Mouse (Mus musculus): Measurements from ENCODE around the gene Sfrp5.

Gene Sfrp5

DNA sequence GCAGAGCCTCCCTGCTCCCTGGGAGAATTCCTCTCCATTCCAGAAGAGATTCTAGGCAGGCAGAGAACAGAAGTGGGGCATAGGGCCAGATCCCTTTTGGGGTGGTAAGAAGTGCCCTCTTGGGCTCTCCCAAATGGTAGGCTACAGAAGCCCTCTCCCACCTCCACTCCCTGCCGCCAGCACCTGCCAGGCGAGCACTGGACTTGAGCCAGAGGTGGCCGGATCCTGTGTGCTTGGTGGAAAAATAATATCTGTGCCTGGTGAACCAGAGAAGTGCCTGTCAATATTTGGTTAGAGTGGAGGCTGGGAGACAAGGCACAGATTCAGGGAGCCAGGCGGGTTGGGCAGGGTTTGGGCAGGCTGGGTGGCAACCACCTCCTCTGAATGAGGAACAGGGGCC is 5.7 kb downstream of the Sfrp5 start:
- peak; percentile 19 for DNase-seq

DNA sequence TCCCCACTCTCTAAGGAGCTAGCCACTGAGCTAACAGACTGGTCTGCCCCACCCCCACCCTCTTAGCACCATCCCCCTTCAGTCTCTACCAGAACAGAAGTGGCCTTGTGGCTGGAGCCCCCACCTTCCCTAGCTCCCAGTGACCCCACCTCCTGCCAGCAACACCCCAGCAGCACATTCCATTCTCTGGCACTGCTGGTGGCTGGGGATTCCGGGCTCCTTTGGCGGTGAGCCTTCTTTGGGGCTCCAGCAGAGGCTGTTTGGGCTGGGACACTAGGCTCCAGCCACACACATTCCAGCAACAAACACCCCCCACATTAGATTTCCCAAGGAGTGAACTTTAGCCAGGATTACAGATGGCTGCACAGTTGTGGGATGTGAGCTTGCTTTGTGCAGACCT is 8.7 kb downstream of the Sfrp5 start:
- no peak for DNase-seq

DNA sequence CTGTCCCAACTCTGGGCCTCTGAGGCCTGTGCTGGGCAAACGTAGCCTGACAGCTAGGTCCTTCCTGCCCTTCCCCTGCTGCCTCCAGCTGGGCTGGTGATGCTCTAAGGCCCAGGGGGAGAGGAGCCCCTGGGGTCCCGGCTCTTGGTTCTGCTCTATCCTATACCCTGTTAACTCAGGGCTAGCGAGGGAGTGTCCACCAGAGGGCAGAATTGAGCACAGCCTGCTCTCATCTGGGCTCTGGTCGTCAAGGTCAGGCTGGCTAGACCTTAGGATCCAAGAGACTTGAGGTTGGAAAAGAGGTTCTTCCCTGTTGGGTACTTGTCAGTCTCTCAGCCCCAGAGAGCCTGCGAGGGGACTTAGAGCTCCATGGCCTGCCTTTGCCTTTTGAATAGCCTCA is 11.6 kb downstream of the Sfrp5 start:
- DNase-seq, result no peak

DNA sequence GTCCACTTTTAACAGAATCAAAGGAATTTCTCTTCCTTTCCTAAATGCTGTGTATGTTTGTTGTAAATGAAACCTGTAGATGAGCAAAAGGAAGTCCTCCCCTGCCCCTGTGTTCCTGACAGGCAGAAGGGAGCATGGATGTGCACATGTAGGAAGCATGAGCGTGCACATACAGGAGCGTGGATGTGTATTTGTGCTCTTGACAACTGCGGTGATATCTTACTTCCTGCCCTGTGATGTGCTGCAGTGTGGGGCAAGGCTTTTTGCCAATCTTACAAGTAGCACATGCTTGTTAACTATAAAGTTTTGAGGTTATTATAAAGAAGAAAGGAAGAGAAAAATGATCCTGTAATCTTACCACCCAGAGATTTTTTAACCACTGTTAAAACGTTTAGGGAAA is 12.3 kb downstream of the Sfrp5 start:
- no peak for DNase-seq

DNA sequence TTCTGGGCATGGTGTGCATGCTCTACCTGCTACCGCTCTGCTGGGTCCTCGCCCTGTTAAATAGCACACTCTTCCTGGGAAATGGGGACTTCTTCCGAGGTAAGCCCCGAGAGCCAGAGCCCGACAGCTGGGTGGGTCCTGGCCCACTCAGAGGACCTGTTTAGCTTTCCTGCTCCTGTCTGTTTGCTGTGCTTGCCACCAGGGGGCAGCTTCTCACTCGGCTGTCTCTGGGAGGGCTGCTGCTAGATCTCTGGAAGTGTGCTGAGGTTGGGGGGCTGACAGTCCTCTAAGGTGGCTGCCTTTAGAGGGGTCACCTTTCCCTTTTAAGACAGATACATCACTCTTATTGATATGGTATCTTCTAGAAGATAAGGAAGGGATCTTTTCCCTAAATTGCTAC is 19.4 kb downstream of the Sfrp5 start:
- no peak for DNase-seq

DNA sequence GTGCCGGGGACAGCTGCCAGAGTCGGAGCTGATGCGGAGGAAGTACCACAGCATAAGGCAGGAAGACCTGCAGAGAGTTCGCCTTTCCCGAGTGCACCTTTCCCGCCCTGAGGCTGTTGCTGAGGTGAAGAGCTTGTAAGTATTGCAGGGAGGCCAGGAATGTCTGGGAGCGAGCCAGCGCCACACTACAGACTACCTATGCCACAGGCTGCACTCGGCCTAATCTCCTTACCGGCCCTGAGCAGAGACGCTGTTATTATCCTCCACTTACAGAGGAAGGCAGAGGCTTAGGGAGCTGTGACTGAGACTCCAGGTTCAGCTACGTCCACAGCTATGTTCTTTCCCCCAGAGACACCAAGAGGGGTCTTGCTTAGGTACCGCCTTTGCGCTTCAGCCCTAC is 22.7 kb downstream of the Sfrp5 start:
- DNase-seq, result no peak

DNA sequence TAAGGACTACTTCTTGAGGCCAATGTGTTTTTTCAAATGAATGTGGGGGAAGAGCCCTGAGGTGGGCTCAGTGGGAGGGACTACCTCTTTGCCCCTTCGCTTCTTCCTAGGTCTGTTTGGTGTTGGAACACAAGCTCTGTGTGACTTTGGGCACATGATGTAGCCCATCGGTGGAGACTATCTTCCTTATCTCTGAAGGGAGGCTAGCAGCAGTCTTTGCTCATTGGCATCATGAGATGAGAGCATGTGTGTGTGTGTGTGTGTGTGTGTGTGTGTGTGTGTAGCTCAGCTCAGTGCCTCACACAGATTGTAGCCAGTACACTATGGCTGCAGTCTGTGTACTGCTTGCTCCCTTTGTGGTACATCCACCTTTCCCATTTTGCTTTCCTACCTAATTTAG is 24.6 kb downstream of the Sfrp5 start:
- no peak for DNase-seq

DNA sequence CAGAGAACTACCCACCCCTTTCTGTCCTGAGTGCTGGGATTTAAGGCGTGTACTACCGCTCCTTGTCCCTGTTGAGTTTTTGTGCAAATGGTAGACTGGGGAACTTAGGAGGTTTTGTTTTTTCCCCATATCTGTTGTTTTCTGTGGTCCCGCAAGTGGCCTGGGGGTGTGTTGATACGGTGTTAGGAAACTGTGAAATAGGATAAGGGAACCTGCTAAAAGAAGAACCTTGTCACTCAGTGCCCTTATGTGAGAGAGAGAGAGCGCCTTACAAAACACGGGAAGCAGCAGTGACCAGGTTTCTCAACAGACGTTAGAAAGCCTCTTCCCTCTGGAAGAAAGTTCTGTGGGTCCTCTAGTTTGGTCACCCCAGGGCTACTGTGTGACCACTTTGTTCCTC is 25.2 kb downstream of the Sfrp5 start:
- DNase-seq, result no peak

DNA sequence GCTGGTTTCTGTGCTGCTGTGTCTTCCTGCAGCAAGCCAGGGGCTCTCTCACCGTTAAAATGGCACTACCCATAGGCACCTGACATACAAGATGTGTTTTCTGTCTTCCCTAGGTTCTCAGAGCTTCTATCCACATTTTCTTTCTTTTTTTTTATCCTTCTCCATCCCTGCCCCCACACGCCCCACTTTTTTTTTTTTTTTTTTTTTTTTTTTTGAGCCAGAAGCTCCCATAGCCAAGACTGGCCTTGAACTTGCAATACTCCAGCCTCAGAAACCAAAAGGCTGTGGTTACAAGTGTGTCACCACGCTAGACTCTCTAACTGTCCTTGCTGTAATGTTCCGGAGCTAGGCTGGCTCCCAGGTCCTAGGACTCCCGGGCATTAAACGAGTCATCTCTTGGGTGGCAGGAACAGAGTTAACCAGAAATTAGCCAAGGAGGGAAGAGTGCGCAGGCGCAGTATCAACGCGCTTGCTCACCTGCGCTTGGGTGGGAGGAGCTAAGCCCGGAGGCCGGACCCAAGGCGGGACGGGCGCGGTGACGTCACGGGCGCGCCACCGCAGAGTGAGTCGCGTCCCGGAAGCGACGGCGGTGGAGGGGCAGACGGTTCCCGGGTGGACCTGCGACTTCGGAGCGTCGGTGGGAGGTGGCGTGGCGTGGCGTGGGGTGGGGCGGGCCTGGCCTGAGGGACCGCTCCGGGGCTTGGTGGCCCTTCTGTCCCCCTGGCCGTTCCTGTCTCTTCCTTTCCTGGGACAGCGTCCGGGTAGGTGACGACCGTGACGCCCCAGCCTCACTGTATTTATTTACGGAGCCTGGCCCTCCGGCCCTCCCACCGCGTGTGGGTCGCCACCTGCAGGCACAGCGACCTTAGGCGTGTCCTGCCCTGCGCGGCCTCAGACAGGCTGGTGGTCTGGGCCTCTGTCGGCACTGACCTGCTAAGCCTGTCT is 31.8 kb downstream of the Sfrp5 start:
- peak; percentile 94 for DNase-seq

DNA sequence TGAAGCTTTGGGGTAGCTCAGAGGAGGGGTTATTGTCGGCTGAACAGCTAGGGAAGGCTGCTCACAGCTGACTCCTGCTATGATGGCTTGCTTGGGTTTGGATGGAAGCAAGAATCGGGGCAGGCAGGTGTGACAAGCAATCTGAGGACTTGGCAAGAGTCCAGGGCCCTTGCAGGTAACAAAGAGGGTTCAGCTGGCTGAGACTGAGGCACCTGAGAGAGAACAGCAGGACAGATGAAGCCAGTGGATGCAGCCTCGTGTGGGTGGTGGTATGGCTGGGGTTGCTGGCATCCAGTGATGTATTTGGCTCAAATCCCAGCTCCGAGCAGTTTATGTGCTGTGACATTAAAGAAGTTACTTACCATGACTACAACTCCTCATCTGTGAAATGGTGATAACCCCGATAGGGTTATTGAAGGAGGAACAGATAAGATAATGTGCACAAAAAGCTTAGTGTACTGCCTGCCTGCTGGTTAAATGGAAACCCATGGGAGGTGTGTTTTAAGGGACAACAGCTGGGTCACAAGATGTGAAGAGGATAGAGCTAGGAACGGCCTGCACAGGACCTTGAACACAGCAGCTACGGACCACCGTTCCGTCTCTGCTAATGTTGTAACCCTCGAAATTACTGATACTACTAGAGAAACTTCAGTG is 32.6 kb downstream of the Sfrp5 start:
- DNase-seq, result no peak

DNA sequence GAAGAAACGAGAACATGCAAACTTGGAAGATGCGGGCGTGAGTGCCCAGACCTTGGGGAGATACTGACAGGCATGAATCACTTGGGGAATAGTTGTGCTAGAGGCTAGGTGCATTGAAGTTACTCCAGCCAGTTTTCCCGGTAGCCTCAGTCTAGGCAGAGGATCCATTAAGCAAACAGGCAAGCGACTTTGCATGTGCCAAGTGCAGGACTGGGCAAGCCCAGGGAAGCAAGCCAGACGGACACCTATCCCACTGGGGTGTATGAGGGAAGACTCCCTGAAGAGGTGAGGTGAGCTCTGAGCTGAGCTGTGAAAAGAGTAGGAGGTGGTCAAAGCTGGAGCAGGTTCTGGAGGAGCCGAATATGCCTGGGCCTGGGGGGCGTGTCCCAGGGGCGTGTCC is 34.6 kb downstream of the Sfrp5 start:
- DNase-seq, result no peak

DNA sequence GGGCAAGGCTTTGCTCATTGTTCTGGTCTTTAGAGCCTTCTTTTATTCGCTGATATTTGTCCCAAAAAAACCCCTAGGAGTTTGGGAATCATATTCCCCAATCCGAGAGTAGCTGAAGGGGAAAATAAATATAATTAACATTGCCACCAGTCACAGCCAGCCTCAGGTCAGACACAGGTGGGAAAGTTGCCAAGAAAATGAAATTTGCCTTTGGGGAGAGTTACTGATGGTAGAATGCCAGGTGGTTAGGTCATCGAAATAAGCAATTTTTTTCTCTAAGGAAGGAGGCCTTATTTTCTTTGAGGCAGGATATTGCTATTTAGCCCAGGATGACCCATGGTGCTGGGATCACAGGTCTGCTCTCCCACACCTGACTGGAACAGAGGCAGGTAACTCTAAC is 35.3 kb downstream of the Sfrp5 start:
- no peak for DNase-seq

DNA sequence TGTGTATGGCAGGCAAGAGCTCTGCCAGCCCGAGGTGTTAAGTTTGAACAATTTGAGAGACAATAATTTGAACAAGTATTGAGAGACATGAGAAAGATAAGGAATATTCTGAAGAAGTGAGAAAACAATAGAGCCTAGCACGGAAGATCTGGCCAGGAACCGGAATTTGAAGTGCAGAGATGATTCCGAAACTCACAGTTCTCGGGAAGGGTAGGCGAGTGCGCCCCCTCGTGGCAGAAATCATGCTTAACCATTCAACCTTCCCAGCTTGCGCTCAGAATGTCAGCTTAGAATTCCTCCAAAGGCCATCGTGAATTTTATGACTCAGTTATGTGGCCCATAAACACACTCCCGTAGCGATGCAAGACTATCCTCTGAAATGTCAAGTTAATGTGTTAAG is 35.9 kb downstream of the Sfrp5 start:
- peak; percentile 65 for DNase-seq

DNA sequence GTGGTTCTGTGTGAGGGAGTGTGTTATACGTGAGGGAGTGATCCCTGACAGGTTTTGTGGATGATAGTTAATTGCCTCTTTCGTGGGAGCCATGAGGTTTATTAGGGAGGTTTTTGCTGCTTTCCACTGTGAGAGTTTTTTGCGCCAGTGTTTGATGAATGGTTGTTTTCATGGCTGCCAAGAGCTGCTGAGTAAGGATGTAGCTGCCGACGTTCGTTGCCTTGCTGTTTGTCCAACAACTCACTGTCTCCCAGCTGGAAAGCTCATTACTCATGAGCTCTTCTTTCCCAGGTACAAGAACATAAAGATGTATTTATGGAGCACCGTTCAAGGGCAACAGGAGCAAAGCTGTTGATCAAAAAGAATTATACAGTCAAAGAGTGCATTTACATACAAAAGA is 37.9 kb downstream of the Sfrp5 start:
- DNase-seq, result no peak

DNA sequence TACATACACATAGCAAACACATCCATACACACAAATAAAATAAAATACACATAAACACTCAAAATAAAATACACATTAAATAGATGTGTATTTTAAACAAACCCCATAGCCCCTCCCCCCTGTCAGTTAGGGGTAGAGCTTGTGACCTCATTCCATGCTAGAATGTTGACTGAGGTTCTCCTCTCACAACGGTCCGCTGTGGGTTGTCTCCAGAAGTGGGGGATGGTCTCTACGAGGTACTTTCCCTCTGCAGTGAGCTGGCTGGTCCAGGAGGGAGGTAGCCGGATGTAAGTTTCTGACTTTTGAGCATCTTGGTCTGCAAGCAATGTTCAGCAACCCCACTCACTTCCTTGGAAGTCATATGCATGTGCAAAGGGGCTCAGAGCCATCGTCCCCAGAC is 38.3 kb downstream of the Sfrp5 start, which contains the start of gene Zfyve27:
Zfyve27 (plus strand) TSS at position 188 of the 400 bp plus-strand sequence.
- no peak for DNase-seq

DNA sequence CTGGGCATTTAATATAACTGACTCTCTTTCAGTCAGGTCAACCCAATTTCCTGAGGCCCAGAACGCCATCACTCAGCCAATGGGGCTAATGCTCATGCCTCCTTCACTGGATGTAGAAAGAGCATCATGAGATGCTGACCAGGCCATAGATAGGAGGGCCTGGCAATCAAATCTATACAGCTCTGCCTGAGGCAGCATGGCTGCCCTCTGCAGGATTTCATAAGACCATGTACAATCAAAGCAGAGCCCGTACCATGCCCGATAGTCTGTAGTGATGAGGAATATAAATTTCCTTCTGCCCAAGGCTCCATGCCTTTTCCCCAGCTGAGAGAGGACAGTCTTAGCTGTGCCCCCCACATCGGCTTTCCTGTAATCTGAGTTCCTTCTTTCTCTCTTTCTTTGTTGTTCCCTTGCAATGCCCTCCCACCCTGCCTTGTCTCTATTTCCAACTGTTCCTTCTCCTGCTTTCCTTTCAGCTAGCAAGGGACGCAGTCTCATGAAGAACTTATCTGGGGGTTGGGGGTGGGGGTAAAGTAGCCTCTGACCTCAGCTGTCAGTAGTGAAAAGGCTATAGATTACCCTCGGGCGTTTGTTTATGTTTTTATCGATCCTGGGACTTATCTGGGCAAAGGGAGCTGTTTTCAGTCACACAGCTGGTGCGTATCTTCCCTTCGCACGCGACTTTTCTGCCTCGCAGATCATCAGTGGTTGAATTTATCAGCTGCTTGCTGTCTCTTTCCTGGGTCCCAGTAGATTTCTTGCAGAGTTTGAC is 43.6 kb downstream of the Sfrp5 start:
- DNase-seq, result no peak

DNA sequence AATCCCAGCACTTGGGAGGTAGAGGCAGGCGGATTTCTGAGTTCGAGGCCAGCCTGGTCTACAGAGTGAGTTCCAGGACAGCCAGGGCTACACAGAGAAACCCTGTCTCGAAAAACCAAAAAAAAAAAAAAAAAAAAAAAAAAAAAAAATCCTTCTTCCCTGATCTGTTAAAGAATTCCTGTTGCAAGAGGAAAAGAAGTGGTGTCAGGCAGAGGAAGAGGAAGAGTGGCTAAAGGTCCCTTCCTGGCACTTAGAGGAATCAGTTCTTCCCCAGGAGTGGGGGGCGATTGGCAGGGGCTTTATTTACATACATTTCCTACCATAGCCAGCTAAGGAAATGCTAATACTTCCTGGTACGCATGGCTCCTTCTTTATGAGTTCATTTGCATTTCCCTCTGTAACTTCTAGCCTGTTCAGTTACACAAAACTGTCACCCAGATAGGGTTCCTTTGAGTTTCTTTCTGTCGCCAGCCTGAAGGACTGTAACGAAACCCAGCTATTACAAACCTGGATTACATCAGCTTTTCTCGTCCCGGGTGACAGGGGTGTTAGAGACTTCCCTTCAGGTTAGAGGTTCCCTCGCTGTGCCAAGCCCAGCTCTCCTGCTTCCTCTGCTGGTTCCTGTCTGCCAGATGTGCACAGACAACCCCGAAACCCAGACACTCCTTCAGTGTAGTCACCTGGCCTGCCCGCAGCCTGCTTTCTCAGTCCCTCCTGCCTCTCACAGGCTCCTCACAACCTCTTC is 44.4 kb downstream of the Sfrp5 start:
- no peak for DNase-seq

DNA sequence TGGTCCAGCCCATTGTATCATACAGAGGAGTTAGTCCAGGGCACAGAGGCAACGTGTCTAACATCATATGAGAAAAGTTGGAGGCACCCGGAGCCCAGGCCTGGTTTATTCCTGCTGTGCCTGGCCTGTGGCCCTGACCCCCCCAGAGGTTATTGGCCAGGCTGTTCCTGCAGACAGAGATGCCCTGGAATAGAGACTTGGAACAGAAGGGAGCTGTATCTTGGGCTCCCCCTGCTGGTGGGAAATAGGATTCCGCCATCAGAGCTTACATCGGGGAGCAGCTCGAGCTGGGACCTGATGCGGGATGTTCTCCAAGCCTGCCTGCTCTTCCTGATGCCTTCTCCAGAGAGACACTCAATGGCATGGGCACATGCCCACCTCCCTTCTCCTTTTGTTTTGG is 50.1 kb downstream of the Sfrp5 start:
- peak; percentile 86 for DNase-seq

DNA sequence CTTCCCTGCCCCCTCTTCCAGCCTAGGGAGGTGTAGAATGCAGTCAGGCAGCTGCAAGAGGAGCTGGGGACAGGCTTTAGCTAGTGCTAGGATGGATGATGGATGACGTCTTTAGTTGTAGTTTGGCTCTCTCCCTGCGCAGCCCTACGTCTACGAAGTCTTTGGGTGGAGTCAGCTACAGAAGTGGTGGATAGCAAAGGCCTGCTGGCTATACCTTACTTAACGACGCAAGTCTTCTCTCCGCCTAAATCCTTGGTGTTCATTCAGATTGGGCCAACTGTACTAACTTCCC is 53.5 kb downstream of the Sfrp5 start:
- no peak for DNase-seq

Measured in kidney, adult 11 months (tissue).